Mouse (Mus musculus) heart, adult 2 months (tissue): ENCODE results near the gene Trim66. TPM values are rescaled to one million over a fixed set of nuclear protein-coding genes. Genes with fewer than 3 reads are reported as not detected.

Experiments used
- DNase-seq, 2 experiments: peaks; one replicate each; pipeline ENCODE4 v3.0.0; 2021
- H3K27ac ChIP-seq: fragments of 200-600 bp; 2 replicates; pipeline ENCODE4 v1.8.1; 2022
- H3K27me3 ChIP-seq: fragments of 200-500 bp; 2 replicates; pipeline ENCODE4 v1.6.1; 2012; ENCODE audit warnings: mild to moderate bottlenecking, low read length, inconsistent platforms, mixed read lengths; ENCODE audit not compliant: control insufficient read depth, insufficient read depth
- H3K36me3 ChIP-seq: fragments of 200-500 bp; 2 replicates; pipeline ENCODE4 v1.6.1; 2012; ENCODE audit warnings: low read length, inconsistent platforms; ENCODE audit not compliant: control insufficient read depth, insufficient read depth
- H3K4me1 ChIP-seq: fragments of 200-500 bp; 2 replicates; pipeline ENCODE4 v1.6.1; 2011; ENCODE audit warnings: low read length; ENCODE audit not compliant: control insufficient read depth, insufficient read depth
- H3K4me3 ChIP-seq: fragments of 200-600 bp; 2 replicates; pipeline ENCODE4 v1.8.1; 2022
- H3K79me2 ChIP-seq: fragments of 200-500 bp; replicated peaks from 2 replicates; pipeline ENCODE4 v1.6.1; 2012; ENCODE audit warnings: mild to moderate bottlenecking, inconsistent platforms, low read length, moderate library complexity, mixed read lengths; ENCODE audit not compliant: control insufficient read depth, insufficient read depth
- H3K9ac ChIP-seq: fragments of 200-500 bp; 2 replicates; pipeline ENCODE4 v1.6.1; 2012; ENCODE audit warnings: low read depth, mild to moderate bottlenecking, control low read depth, inconsistent platforms, low read length, mixed read lengths
- CTCF ChIP-seq: fragments of 200-600 bp; IDR thresholded peaks from 2 replicates; pipeline ENCODE4 v1.8.1; 2022; ENCODE audit warnings: antibody characterized with exemption, mild to moderate bottlenecking, moderate library complexity
- EP300 ChIP-seq: fragments of 200-500 bp; IDR thresholded peaks from 2 replicates; pipeline ENCODE4 v1.6.1; 2011; ENCODE audit warnings: low read depth, low read length, control low read depth; ENCODE audit not compliant: insufficient read depth
- POLR2A ChIP-seq: fragments of 200-500 bp; IDR thresholded peaks from 2 replicates; pipeline ENCODE4 v1.6.1; 2011; ENCODE audit warnings: mild to moderate bottlenecking, low read depth, low read length, control low read depth; ENCODE audit not compliant: insufficient read depth
- whole genome bisulfite sequencing: fragments of 180-500 bp; shearing (Covaris S2); methylation state at CpG from one replicate; pipeline ENCODE4 v1.1.7; 2018; 5-methylcytosine and 5-hydroxymethylcytosine counted together
- intact Hi-C: fragments of 180-260 bp; cut with DNase I; formaldehyde crosslinking; loops from one replicate; pipeline ENCODE4 v1.15.1; 2025
- polyA plus RNA-seq: library from polyadenylated mRNA; depleted of rRNA; stranded (reverse); fragments of >200 nt; gene quantifications from 2 replicates; pipeline ENCODE4 v1.2.3, GENCODE M21; 2012
- total RNA-seq, 2 experiments: library from RNA; stranded (reverse); gene quantifications; 2 replicates each; pipeline ENCODE4 v1.2.3; 2021

Gene Trim66
- total and polyA plus RNA-seq, 3 experiments: 0.14 to 0.21 TPM; not detected in 1

DNA sequence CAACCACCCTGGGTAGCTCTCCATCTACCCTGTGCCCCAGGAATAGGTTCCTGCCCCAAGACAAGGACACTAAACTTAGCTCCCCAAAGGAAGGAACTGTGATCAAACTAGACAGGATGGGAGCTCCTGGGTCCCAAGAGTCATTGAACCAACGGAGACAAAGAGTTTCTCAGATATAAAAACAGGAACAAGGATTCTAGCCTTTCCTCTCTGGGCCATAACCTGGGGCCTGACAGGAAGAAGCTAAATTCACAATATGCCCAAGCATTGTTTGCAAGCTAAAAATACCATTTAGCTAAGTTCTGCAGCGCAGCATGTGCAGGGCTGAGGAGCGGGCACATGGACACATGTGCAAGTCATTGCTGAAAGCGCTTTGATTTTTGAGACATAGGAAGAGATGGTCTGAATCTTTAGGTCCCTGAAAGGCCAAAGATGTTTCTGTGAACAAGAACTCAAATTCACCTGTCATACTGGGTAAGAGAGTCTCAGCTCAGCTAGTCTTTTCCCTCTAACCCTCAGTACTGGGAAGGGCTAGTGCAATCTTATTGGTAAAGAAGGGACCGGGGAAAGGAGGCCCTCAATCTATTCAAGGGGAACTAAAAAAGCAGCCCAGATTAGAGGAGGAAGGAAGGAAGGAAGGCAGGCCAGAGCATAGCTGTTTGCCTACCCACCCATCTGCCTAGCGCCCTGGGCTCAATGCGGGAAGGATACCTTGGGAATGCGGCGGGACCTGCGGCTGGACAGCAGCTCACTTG is 33.9 kb upstream of the Trim66 start:
- peak; percentile 17 to 35 for DNase-seq

DNA sequence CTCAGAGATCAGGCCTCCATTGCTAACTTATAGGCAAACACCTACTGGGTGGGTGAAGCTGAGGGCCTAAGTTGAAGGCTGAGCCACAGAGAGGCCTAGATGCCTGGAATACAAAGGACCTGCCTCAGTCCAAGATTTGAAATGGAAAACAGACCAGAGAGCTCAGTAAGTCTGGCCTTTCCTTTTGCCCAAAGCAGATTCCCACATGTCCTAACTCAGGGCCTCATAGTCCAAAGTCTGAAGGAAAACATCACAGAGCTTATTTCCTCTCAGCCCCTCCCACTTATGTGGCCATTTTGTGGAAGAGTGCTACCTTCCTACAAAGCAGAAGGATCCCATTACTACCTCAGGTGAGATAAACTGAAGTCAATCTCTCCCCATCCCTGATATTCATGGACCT is 33.0 kb upstream of the Trim66 start:
- TF ChIP-seq CTCF: no peak
- TF ChIP-seq POLR2A: no peak
- no peak for TF ChIP-seq EP300
- H3K9ac ChIP-seq: no peak overlapping the region
- no peaks in the 10 kb centered on the region for H3K27me3 ChIP-seq
- DNase-seq: no peak
- H3K27ac ChIP-seq: peak overlapping the region; percentile 92
- intact Hi-C loops: no loop called here
- H3K4me1 ChIP-seq: peaks cover 30% of the 10 kb centered on the region
- no peaks in the 10 kb centered on the region for H3K79me2 ChIP-seq
- no peak overlapping the region for H3K4me3 ChIP-seq
- peaks cover 39% of the 10 kb centered on the region for H3K36me3 ChIP-seq

More for the DNA sequence above, 33.9 kb upstream of the Trim66 start:
- Histone ChIP-seq H3K4me3 (no peak overlapping the region), H3K27me3 (no peaks in the 10 kb centered on the region), H3K36me3 (peaks cover 38% of the 10 kb centered on the region), H3K79me2 (no peaks in the 10 kb centered on the region), H3K4me1 (peaks cover 30% of the 10 kb centered on the region), H3K9ac (peak overlapping the region; percentile 10; the same call in 1 of the 2 replicates), H3K27ac (peak overlapping the region; percentile 92)
- intact Hi-C loops: loop anchor here (2.0 kb wide), 1 partner anchor 15 kb away; no protein-coding TSS in a partner anchor
- 53% methylated on average over 10 of the region's 10 CpGs for WGBS
- TF ChIP-seq POLR2A (peak; percentile 12; the same call in 1 of the 2 replicates), CTCF (no peak), EP300 (peak; percentile 24; the same call in 1 of the 2 replicates)

DNA sequence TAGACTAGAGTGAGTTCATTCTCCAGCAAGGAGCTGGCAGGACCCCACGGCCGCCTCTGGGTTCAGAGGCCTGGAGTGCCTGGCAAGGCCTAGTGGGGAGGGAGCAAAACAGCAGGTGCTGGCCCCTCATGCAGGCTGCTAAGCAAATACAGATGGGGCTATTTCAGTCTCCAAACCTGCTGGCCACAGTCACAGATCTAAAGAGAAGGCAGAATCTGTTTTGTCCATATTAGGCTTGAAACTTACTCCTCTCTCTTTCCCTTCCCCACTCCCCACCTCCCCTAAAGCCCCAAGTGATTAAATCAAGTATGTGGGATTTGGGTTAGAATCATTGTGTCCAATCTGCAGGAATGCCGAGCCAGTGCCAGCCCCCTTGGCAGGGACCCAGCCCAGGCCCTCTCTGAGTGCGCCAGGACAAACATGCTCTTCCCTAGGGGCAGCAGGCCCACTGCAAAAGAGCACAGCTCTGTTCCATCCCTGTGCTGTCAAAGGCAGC is 28.6 kb upstream of the Trim66 start:
- TF ChIP-seq CTCF: peak; percentile 26
- no peak for TF ChIP-seq POLR2A
- no peaks in the 10 kb centered on the region for H3K27me3 ChIP-seq
- H3K4me3 ChIP-seq: no peak overlapping the region
- H3K27ac ChIP-seq: peak overlapping the region; percentile 65
- H3K4me1 ChIP-seq: peaks cover 12% of the 10 kb centered on the region
- H3K9ac ChIP-seq: peak overlapping the region; percentile 43; the same call in 1 of the 2 replicates
- H3K79me2 ChIP-seq: no peaks in the 10 kb centered on the region
- intact Hi-C loops: no loop called here
- peaks cover 17% of the 10 kb centered on the region for H3K36me3 ChIP-seq
- peak; percentile 74 to 79 for DNase-seq
- 28% methylated on average over 4 of the region's 4 CpGs for WGBS

DNA sequence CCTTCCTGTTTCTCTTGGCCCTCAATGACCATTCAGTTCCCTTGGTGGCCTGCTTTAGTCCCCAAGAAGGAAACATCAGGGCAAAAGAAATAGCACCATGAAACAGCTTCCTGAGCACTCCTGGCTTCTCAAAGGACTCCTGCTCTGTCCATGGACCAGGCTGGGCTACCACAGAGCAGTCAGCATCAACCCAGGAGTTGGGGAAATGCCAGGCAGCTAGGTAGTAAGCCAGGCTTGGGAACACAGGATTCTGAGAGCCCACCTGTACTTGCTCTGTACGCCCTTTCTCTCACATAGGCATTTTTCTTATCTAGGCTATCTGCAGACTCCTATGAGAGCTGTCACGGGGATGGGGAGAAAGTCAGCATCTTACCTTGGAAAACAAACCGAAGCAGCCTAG is 27.0 kb upstream of the Trim66 start:
- 91% methylated on average over 3 of the region's 3 CpGs for WGBS
- Histone ChIP-seq H3K27me3 (no peaks in the 10 kb centered on the region), H3K4me3 (no peak overlapping the region), H3K36me3 (peaks cover 9% of the 10 kb centered on the region), H3K79me2 (no peaks in the 10 kb centered on the region), H3K9ac (no peak overlapping the region), H3K27ac (peak overlapping the region; percentile 13; the same call in 1 of the 2 replicates), H3K4me1 (peaks cover 7% of the 10 kb centered on the region)
- TF ChIP-seq CTCF: no peak
- TF ChIP-seq EP300: no peak
- TF ChIP-seq POLR2A: no peak
- intact Hi-C loops: loop anchor here (5.0 kb wide), 2 partner anchors 32 to 137 kb away; no protein-coding TSS in a partner anchor
- DNase-seq: no peak

DNA sequence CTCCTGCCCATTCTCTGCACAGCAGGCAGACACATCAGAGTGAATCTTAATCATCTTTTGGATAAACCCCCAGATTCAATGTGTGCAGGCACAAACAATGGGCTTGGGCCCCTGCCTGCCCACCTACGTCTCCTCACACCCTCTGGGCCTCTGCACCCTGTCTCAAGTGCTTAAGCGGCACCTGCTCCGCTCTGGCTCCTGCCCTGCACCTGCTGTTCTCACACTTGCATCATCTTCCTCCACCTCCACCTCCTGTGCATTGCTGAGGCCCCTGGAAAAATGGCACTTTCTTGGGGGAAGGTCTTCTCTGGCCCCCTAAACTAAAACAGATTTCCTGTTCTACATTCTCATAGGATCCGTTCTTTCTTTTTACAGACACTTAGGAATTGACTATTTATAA is 26.0 kb upstream of the Trim66 start:
- H3K27ac ChIP-seq: no peak overlapping the region; the same call in 1 of the 2 replicates
- H3K4me1 ChIP-seq: peaks cover 7% of the 10 kb centered on the region
- intact Hi-C loops: loop anchor here (5.0 kb wide), 2 partner anchors 33 to 138 kb away; no protein-coding TSS in a partner anchor
- H3K4me3 ChIP-seq: no peak overlapping the region
- no peak for TF ChIP-seq CTCF
- TF ChIP-seq EP300: no peak
- TF ChIP-seq POLR2A: no peak
- no peaks in the 10 kb centered on the region for H3K27me3 ChIP-seq
- H3K9ac ChIP-seq: no peak overlapping the region
- peaks cover 9% of the 10 kb centered on the region for H3K36me3 ChIP-seq
- WGBS: 90% methylated on average over 4 of the region's 4 CpGs
- DNase-seq: no peak
- H3K79me2 ChIP-seq: no peaks in the 10 kb centered on the region

DNA sequence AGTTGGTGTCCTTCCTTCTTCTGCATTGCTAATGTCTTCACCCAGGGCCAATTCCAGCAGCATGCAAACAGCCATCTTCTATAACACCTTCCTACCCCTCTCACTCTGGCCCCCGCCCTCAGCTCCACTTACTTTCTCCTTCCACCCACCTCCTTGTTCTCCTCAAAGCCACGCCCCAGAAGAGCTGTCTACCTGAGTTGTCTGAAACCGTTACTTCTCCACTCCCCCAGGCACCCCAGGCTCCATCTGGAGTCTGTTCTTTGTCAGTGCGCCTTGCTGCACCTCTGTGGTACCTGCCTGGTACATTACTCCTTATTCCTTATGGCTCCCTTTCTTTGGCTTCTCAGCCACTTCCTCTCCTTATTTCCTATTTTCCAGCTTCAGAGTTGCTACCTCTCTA is 25.2 kb upstream of the Trim66 start:
- H3K27ac ChIP-seq: no peak overlapping the region; the same call in none of the 2 replicates
- intact Hi-C loops: loop anchor here (5.0 kb wide), 2 partner anchors 34 to 139 kb away; no protein-coding TSS in a partner anchor
- WGBS: 93% methylated on average over 4 of the region's 4 CpGs

More for the DNA sequence above, 25.2 kb upstream of the Trim66 start:
- peaks cover 9% of the 10 kb centered on the region for H3K4me1 ChIP-seq
- TF ChIP-seq CTCF: no peak
- TF ChIP-seq POLR2A: no peak
- TF ChIP-seq EP300: no peak
- no peak for DNase-seq
- H3K4me3 ChIP-seq: no peak overlapping the region
- no peaks in the 10 kb centered on the region for H3K27me3 ChIP-seq
- no peak overlapping the region for H3K9ac ChIP-seq
- H3K79me2 ChIP-seq: no peaks in the 10 kb centered on the region
- H3K36me3 ChIP-seq: peaks cover 9% of the 10 kb centered on the region
